Mouse (Mus musculus) kidney, embryonic 16.5 days (tissue): ENCODE measurements around the gene Hivep3. TPM values are rescaled to one million over a fixed set of nuclear protein-coding genes. Genes with fewer than 3 reads are reported as not detected.

ENCODE experiments used
- ATAC-seq: fragments of 200-750 bp; cut with Nextera tagmentation; 2 replicates; pipeline ENCODE4 v1.8.0; 2017; ENCODE audit warnings: moderate TSS enrichment; ENCODE audit not compliant: low FRiP score, low TSS enrichment
- H3K27ac ChIP-seq: fragments of 300-500 bp; sonication (generic); 2 replicates; pipeline ENCODE4 v1.5.1; 2014; ENCODE audit warnings: low read length
- H3K27me3 ChIP-seq: fragments of 300-500 bp; sonication (generic); 2 replicates; pipeline ENCODE4 v1.6.1; 2014; ENCODE audit warnings: low read length, control low read depth, mixed read lengths; ENCODE audit not compliant: insufficient read depth
- H3K36me3 ChIP-seq: fragments of 300-500 bp; sonication (generic); 2 replicates; pipeline ENCODE4 v1.6.1; 2014; ENCODE audit warnings: low read length, control low read depth, mixed read lengths; ENCODE audit not compliant: insufficient read depth
- H3K4me1 ChIP-seq: fragments of 300-500 bp; sonication (generic); 2 replicates; pipeline ENCODE4 v1.6.1; 2014; ENCODE audit warnings: low read length, control low read depth, mixed read lengths; ENCODE audit not compliant: insufficient read depth
- H3K4me2 ChIP-seq: fragments of 300-500 bp; sonication (generic); replicated peaks from 2 replicates; pipeline ENCODE4 v1.6.1; 2014; ENCODE audit warnings: low read depth, low read length
- H3K4me3 ChIP-seq: fragments of 300-500 bp; sonication (generic); 2 replicates; pipeline ENCODE4 v1.5.1; 2014; ENCODE audit warnings: mild to moderate bottlenecking, low read length
- H3K9ac ChIP-seq: fragments of 300-500 bp; sonication (generic); replicated peaks from 2 replicates; pipeline ENCODE4 v1.6.1; 2014; ENCODE audit warnings: low read length
- H3K9me3 ChIP-seq: fragments of 300-500 bp; sonication (generic); 2 replicates; pipeline ENCODE4 v1.6.1; 2016; ENCODE audit warnings: low read length, control low read depth
- WGBS: fragments of 180-500 bp; shearing (Covaris S2); extraction: QIAGEN DNeasy Blood & Tissue Kit; methylation state at CpG from one replicate; pipeline ENCODE4 v1.1.7; 2014; 5-methylcytosine and 5-hydroxymethylcytosine counted together
- polyA plus RNA-seq: library from polyadenylated mRNA; unstranded; fragments of >200 nt; fragmentation: Nextera tagmentation; extraction: Ambion mirVana; gene quantifications from 2 replicates; pipeline ENCODE4 v1.2.1, GENCODE M21; 2015

Hivep3 gene
- polyA plus RNA-seq, 1 experiment from 2014 or later: 7.0 TPM

DNA sequence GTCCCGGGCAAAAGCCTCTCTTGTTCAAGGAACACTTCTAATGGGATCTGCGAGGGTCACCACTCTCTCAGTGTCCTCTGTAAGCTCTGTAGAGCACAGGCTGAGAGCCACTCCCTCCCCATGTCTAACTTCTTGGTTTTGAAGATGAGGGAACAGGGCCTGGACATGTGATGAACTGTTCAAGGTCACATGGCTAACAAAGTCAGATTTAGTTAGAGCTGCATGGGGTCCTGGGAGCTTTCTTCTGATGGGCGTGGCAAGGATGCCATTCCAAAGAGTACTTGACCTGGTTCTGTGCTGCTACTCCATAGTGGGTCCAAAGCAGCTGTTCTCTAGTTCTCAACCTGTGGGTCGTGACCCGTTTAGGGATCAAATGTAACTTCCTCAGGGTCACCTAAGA lies 227.6 kb downstream of the Hivep3 start:
- Histone ChIP-seq H3K4me2 (no peak overlapping the region), H3K9ac (no peak overlapping the region), H3K36me3 (no peaks in the 10 kb centered on the region), H3K4me3 (no peak overlapping the region), H3K27ac (no peak overlapping the region), H3K4me1 (peaks cover 9% of the 10 kb centered on the region), H3K27me3 (no peaks in the 10 kb centered on the region), H3K9me3 (no peaks in the 10 kb centered on the region)
- ATAC-seq: no peak
- whole genome bisulfite sequencing: 86% methylated on average over 5 of the region's 5 CpGs

DNA sequence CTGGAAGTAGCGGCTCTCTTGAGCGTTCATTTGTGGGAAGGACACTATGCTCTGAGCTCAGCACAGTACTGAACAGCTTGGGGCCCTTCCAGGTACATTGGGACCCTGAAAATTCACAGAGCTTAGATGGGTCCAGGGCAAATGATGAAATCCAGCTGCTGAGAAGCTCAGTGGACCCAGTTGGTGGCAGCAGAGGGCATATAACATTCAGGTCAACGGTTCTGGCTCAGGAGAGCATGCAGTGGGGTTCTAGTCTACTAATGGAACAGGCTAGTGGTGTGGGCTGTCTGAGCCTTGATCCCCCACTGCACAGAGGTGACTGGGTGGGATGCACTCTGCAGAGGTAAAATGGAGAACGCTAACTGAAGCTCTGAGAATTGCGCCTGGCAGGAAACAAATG lies 228.5 kb downstream of the Hivep3 start:
- ATAC-seq: no peak
- H3K4me1 ChIP-seq: peaks cover 16% of the 10 kb centered on the region
- H3K4me2 ChIP-seq: no peak overlapping the region
- 77% methylated on average over 5 of the region's 5 CpGs for WGBS
- no peak overlapping the region for H3K27ac ChIP-seq
- H3K9me3 ChIP-seq: no peaks in the 10 kb centered on the region
- no peaks in the 10 kb centered on the region for H3K27me3 ChIP-seq
- no peak overlapping the region for H3K4me3 ChIP-seq
- no peaks in the 10 kb centered on the region for H3K36me3 ChIP-seq
- no peak overlapping the region for H3K9ac ChIP-seq

DNA sequence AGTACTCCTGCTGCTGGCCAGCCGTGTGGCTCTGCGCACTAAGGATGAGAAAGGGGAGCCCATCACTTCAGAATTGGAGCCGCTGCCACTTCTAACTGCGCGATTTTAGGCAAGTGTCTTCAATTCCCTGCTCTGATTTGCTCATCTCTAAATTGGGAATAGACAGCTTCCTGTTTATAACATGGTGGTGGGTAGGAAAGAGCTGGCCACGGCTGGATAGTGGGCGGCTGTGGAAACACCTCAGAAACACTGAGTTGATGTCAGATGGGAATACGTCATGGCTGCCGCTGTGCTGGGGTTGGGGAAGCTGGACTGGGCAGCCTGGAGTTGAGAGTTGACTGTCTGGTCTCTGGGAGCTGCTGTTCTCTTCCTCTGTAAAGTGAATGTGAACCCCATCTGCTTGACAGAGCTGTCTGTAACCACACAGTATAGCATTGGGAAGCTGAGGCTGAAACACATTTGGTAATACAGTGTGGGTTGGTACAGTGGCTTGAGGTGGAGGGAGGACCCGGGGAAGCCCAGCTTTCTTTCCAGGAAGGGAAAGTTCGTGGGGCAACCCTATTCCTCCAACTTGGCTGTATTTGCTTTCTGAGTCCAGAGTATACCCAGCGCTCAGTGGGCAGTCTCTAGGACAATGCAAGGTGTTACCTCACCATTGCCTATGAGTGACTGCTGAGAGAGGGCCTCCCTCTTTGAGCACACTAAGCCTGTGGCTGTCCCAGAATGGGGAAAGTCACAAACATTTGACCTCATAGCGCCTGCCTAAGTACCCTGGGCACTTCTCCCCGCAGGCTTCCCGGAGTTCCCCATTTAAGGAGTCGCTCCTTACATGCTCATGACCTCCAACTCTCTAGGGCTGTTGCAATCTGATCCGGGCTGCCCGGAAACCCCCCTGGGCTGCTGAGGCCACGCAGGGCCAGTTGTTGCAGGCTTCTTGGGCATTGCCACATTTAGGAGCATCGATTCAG lies 232.8 kb downstream of the Hivep3 start:
- Histone ChIP-seq H3K9me3 (no peaks in the 10 kb centered on the region), H3K4me2 (no peak overlapping the region), H3K36me3 (no peaks in the 10 kb centered on the region), H3K4me1 (peaks cover 16% of the 10 kb centered on the region), H3K27ac (no peak overlapping the region), H3K27me3 (no peaks in the 10 kb centered on the region), H3K9ac (no peak overlapping the region), H3K4me3 (no peak overlapping the region)
- WGBS: 40% methylated on average over 20 of the region's 20 CpGs
- ATAC-seq: 0 out of 2 replicates have a peak, but pooled peaks have one; percentile 24

DNA sequence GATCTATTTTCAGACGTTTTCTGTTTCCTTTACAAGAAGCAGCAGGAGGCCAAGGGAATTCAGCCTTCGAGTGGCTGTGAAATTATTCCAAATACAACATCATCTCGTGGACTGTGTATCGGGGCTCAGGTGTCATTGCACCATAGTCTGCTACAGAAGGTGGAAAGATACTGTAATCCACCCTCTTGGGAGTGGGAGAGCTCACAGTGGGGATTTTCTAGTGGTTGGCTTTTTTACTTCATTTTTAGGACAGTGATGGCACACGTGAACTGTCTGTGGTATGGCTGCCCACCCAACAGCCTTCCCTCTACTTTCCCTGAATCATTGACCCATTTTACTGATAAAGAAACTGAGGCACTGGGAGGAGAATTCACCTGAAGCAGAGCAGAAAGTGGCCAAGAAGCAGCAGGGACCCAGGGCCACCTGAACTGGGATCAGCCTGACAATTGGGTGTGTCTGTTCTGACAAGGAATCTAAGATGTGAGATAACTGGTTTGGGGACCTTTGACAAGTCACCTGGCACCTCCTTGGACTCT lies 233.6 kb downstream of the Hivep3 start:
- Histone ChIP-seq H3K4me2 (no peak overlapping the region), H3K9me3 (no peaks in the 10 kb centered on the region), H3K36me3 (no peaks in the 10 kb centered on the region), H3K27ac (no peak overlapping the region), H3K27me3 (no peaks in the 10 kb centered on the region), H3K4me3 (no peak overlapping the region), H3K9ac (no peak overlapping the region), H3K4me1 (peaks cover 16% of the 10 kb centered on the region)
- 43% methylated on average over 5 of the region's 5 CpGs for WGBS
- no peak for ATAC-seq

DNA sequence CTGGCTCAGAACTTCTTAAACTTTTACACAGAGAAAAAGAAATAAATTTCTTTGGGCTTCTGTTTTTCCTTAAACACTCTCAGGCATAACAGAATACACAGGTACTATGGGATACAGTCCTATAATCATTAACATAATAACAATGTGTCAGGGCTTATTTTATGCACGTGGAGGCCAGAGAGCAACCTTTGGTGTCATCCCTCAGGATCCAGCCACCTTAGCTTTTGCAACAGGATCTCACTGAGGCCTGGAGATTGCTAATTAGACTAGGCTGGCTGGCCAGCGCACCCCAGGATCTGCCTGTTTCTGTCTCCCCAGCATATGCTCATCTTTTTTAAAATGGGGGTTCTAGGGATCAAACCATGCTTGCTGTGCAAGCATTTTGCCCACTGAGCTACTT lies 234.1 kb downstream of the Hivep3 start:
- Histone ChIP-seq H3K27ac (no peak overlapping the region), H3K4me1 (peaks cover 16% of the 10 kb centered on the region), H3K4me3 (no peak overlapping the region), H3K27me3 (no peaks in the 10 kb centered on the region), H3K9ac (no peak overlapping the region), H3K9me3 (no peaks in the 10 kb centered on the region), H3K4me2 (no peak overlapping the region), H3K36me3 (no peaks in the 10 kb centered on the region)
- 59% methylated on average over 2 of the region's 2 CpGs for WGBS
- no peak for ATAC-seq

DNA sequence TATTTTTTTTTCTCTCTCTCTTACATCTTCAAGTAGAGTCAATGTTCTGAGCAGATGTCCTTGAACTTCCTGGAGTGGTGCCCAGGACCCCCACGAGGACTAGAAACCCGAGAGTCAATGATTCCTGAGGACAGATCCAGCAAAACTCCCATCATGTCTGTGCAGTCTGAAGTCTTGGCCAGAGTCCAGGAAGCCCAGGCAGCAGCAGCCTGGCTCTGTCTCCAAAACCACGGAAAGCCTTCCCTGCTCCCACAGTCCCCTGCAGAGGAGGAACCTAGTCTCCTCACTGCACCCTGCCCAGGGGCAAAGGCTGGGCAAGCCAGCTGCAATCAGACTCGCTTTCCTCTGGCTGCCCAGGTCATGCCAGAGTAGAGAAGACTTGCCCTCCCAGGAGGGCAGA lies 234.5 kb downstream of the Hivep3 start:
- H3K4me2 ChIP-seq: no peak overlapping the region
- no peaks in the 10 kb centered on the region for H3K9me3 ChIP-seq
- no peaks in the 10 kb centered on the region for H3K36me3 ChIP-seq
- H3K27ac ChIP-seq: no peak overlapping the region
- H3K4me3 ChIP-seq: no peak overlapping the region
- WGBS: 6% methylated on average over 4 of the region's 4 CpGs
- no peaks in the 10 kb centered on the region for H3K27me3 ChIP-seq
- ATAC-seq: peak; percentile 78
- no peak overlapping the region for H3K9ac ChIP-seq
- H3K4me1 ChIP-seq: peaks cover 16% of the 10 kb centered on the region

DNA sequence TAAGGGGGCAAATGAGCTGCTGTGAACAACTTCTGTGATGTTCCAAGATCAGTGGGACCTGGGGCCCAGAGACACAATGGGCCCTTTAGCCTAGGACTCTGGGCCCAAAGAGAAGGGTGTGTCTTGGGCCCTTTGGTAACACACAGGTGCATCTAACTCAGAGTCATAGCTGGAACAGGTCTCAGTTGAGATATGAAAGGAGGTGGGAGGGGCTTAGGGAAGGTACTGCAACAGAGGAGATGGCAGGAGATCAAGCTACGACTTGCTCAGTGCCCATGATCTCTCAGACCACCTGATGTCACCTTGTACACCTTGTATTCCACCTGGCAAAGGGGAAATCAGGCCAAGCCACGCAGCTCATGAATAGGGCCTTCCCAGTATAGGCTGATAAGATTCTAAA lies 235.3 kb downstream of the Hivep3 start:
- no peaks in the 10 kb centered on the region for H3K36me3 ChIP-seq
- peaks cover 16% of the 10 kb centered on the region for H3K4me1 ChIP-seq
- no peaks in the 10 kb centered on the region for H3K27me3 ChIP-seq
- no peak for ATAC-seq
- H3K4me2 ChIP-seq: no peak overlapping the region
- no peaks in the 10 kb centered on the region for H3K9me3 ChIP-seq
- H3K4me3 ChIP-seq: no peak overlapping the region
- no peak overlapping the region for H3K9ac ChIP-seq
- WGBS: 80% methylated on average over 2 of the region's 2 CpGs
- no peak overlapping the region for H3K27ac ChIP-seq

DNA sequence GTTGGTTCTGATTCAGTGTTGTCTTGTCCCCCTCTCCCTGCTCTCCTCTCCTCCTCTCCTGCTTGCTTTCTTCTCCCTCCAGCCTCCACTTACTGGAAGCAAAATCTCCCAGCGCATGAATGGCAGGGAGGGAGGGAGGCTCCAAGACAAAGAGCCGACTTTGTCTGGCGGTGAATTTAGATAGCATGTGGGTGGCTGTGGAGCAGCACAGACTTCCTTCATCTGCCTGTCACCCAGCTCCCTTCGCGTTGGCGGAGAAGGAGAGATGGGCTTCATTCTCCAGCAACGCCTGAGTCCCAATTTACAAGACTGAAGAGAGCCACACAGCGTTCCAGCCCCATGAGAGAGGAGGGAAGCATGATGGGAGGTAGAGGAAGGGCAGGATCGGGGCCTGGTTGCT lies 236.6 kb downstream of the Hivep3 start:
- H3K27ac ChIP-seq: no peak overlapping the region
- H3K36me3 ChIP-seq: no peaks in the 10 kb centered on the region
- peaks cover 16% of the 10 kb centered on the region for H3K4me1 ChIP-seq
- no peaks in the 10 kb centered on the region for H3K27me3 ChIP-seq
- H3K9ac ChIP-seq: no peak overlapping the region
- no peak for ATAC-seq
- no peak overlapping the region for H3K4me3 ChIP-seq
- no peaks in the 10 kb centered on the region for H3K9me3 ChIP-seq
- 61% methylated on average over 8 of the region's 9 CpGs for WGBS
- H3K4me2 ChIP-seq: no peak overlapping the region

DNA sequence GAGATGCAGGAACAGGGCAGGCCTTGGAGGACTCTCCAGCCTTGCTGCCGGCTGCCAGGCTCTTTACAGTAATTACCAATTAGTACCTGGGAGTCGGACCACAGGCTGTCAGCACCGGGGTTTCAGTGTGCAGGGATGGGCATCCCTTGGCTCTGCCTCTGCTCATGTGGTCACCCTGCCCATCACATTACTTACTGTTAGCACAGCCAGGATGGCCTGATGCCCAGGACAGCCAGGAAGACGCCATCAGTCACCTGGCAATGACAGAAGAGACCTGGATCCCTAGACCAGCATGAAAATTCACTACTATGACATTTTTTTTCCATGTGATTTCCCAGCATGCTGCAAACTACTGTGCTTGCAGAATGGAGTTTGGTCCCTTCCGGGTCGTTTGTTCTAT lies 238.8 kb downstream of the Hivep3 start:
- 74% methylated on average over 6 of the region's 6 CpGs for WGBS
- H3K4me2 ChIP-seq: no peak overlapping the region
- H3K4me1 ChIP-seq: peaks cover 11% of the 10 kb centered on the region

More for the DNA sequence above, 238.8 kb downstream of the Hivep3 start:
- Histone ChIP-seq H3K36me3 (no peaks in the 10 kb centered on the region), H3K9me3 (no peaks in the 10 kb centered on the region), H3K27me3 (no peaks in the 10 kb centered on the region), H3K27ac (no peak overlapping the region), H3K9ac (no peak overlapping the region), H3K4me3 (no peak overlapping the region)
- ATAC-seq: no peak
